Mouse (Mus musculus) ES-E14 (cell line): ENCODE data around the gene Nr2e3.

ENCODE experiments used
- CHD2 ChIP-seq: IDR thresholded peaks from 2 replicates; pipeline ENCODE4 v1.6.1; 2014; ENCODE audit warnings: mild to moderate bottlenecking, low read depth, low read length, inconsistent platforms
- HCFC1 ChIP-seq: IDR thresholded peaks from 2 replicates; pipeline ENCODE4 v1.6.1; 2012; ENCODE audit warnings: low read length, inconsistent platforms, borderline replicate concordance; ENCODE audit not compliant: insufficient read depth

DNA sequence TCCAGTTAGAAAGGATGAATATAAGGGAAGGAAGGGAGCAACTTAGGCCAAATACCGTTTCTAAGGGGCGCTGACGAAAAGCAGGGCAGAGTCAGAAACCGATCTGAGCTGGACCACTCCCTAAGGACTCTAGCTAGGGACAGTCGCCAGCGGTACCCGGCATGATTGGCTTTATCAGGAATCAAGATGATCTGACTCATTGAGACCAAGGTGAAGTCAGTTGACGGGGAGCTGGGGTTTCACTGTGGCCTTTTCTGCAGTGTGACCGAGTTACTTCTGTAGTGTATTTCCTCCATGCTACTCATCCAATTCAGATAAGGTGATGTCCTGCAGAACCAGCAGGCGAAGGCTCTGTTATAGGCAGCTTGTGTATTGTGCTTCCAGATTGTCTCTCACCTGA is 4.6 kb upstream of the Nr2e3 start:
- TF ChIP-seq HCFC1 (no peak), CHD2 (no peak)
